Mouse (Mus musculus) embryonic facial prominence, embryonic 11.5 days (tissue): Measurements from ENCODE around the gene 4632433K11Rik. TPM values are rescaled to one million over a fixed set of nuclear protein-coding genes. Genes with fewer than 3 reads are reported as not detected.

ENCODE experiments used
- ATAC-seq: fragments of 200-750 bp; cut with Nextera tagmentation; replicated peaks from 2 replicates; pipeline ENCODE4 v1.8.0; 2017; ENCODE audit warnings: low read depth; ENCODE audit not compliant: insufficient number of reproducible peaks, low FRiP score, low TSS enrichment
- DNase-seq: peaks from one replicate; pipeline ENCODE4 v3.0.0-alpha.2; 2015; ENCODE audit warnings: low spot score
- H3K27ac ChIP-seq: fragments of 300-500 bp; sonication (generic); replicated peaks from 2 replicates; pipeline ENCODE4 v1.5.1; 2014; ENCODE audit warnings: mild to moderate bottlenecking, low read depth, low read length, control low read depth
- H3K27me3 ChIP-seq: fragments of 300-500 bp; sonication (generic); 2 replicates; pipeline ENCODE4 v1.6.1; 2014; ENCODE audit warnings: mild to moderate bottlenecking, low read length, moderate library complexity, mixed read lengths; ENCODE audit not compliant: control insufficient read depth, insufficient read depth
- H3K36me3 ChIP-seq: fragments of 300-500 bp; sonication (generic); replicated peaks from 2 replicates; pipeline ENCODE4 v1.6.1; 2014; ENCODE audit warnings: low read depth, mild to moderate bottlenecking, low read length, moderate library complexity, mixed read lengths; ENCODE audit not compliant: control insufficient read depth, insufficient read depth
- H3K4me1 ChIP-seq: fragments of 300-500 bp; sonication (generic); 2 replicates; pipeline ENCODE4 v1.6.1; 2014; ENCODE audit warnings: low read length, mixed read lengths; ENCODE audit not compliant: control insufficient read depth, insufficient read depth
- H3K4me2 ChIP-seq: fragments of 300-500 bp; sonication (generic); 2 replicates; pipeline ENCODE4 v1.6.1; 2014; ENCODE audit warnings: low read depth, mild to moderate bottlenecking, control low read depth, low read length, moderate library complexity
- H3K4me3 ChIP-seq: fragments of 300-500 bp; sonication (generic); 2 replicates; pipeline ENCODE4 v1.5.1; 2014; ENCODE audit warnings: low read depth, low read length, control low read depth
- H3K9ac ChIP-seq: fragments of 300-500 bp; sonication (generic); replicated peaks from 2 replicates; pipeline ENCODE4 v1.6.1; 2014; ENCODE audit warnings: mild to moderate bottlenecking, control low read depth, low read length
- H3K9me3 ChIP-seq: fragments of 300-500 bp; sonication (generic); replicated peaks from 2 replicates; pipeline ENCODE4 v1.6.1; 2016; ENCODE audit warnings: mild to moderate bottlenecking, low read length, inconsistent platforms, mixed read lengths; ENCODE audit not compliant: control insufficient read depth
- WGBS: fragments of 180-500 bp; shearing (Covaris S2); extraction: QIAGEN DNeasy Blood & Tissue Kit; methylation state at CpG from one replicate; pipeline ENCODE4 v1.1.7; 2014; 5-methylcytosine and 5-hydroxymethylcytosine counted together
- polyA plus RNA-seq: library from polyadenylated mRNA; unstranded; fragments of >200 nt; fragmentation: Nextera tagmentation; extraction: Ambion mirVana; gene quantifications from 2 replicates; pipeline ENCODE4 v1.2.1, GENCODE M21; 2014

The 4632433K11Rik gene
- polyA plus RNA-seq, 1 experiment from 2014 or later = not detected

GRCm38 (mm10) chr7:5029946-5030345 lies 4.0 kb upstream of the 4632433K11Rik start:
- Histone ChIP-seq H3K27ac (no peak overlapping the region), H3K4me1 (no peaks in the 10 kb centered on the region), H3K4me3 (no peak overlapping the region), H3K9ac (no peak overlapping the region), H3K4me2 (no peak overlapping the region), H3K27me3 (no peaks in the 10 kb centered on the region), H3K9me3 (peaks cover 28% of the 10 kb centered on the region), H3K36me3 (peaks cover 46% of the 10 kb centered on the region)
- ATAC-seq (no peak), DNase-seq (no peak)
- 92% methylated on average over 21 of the region's 21 CpGs for WGBS

- Histone ChIP-seq H3K27me3 (no peaks in the 10 kb centered on the region), H3K36me3 (peaks cover 46% of the 10 kb centered on the region), H3K9me3 (peaks cover 28% of the 10 kb centered on the region), H3K9ac (no peak overlapping the region), H3K4me3 (no peak overlapping the region), H3K4me1 (no peaks in the 10 kb centered on the region), H3K27ac (no peak overlapping the region), H3K4me2 (no peak overlapping the region)
- 85% methylated on average over 63 of the region's 63 CpGs for WGBS
- ATAC-seq (no peak), DNase-seq (no peak)
Observed at GRCm38 (mm10) chr7:5030554-5031275, 3.2 kb upstream of the 4632433K11Rik start.

- no peaks in the 10 kb centered on the region for H3K27me3 ChIP-seq
- H3K4me1 ChIP-seq = no peaks in the 10 kb centered on the region
- no peak overlapping the region for H3K27ac ChIP-seq
- DNase-seq (no peak), ATAC-seq (no peak)
- WGBS = 80% methylated on average over 46 of the region's 46 CpGs
- no peak overlapping the region for H3K9ac ChIP-seq
- H3K4me2 ChIP-seq = no peak overlapping the region
- no peak overlapping the region for H3K4me3 ChIP-seq
- peaks cover 28% of the 10 kb centered on the region for H3K9me3 ChIP-seq
- H3K36me3 ChIP-seq = peaks cover 50% of the 10 kb centered on the region
Observed at GRCm38 (mm10) chr7:5031496-5031895, 2.4 kb upstream of the 4632433K11Rik start.

- ATAC-seq (no peak), DNase-seq (no peak)
- 93% methylated on average over 17 of the region's 17 CpGs for WGBS
- Histone ChIP-seq H3K9ac (no peak overlapping the region), H3K4me1 (no peaks in the 10 kb centered on the region), H3K4me3 (no peak overlapping the region), H3K36me3 (peaks cover 26% of the 10 kb centered on the region), H3K27me3 (no peaks in the 10 kb centered on the region), H3K4me2 (no peak overlapping the region), H3K27ac (no peak overlapping the region), H3K9me3 (peaks cover 14% of the 10 kb centered on the region)
Observed at GRCm38 (mm10) chr7:5035628-5036027, 1.7 kb downstream of the 4632433K11Rik start.

- H3K4me2 ChIP-seq = no peak overlapping the region
- no peaks in the 10 kb centered on the region for H3K27me3 ChIP-seq
- H3K36me3 ChIP-seq = peaks cover 21% of the 10 kb centered on the region
- no peak overlapping the region for H3K9ac ChIP-seq
- 92% methylated on average over 9 of the region's 9 CpGs for WGBS
- H3K4me1 ChIP-seq = no peaks in the 10 kb centered on the region
- ATAC-seq (no peak), DNase-seq (no peak)
- no peak overlapping the region for H3K27ac ChIP-seq
- peaks cover 9% of the 10 kb centered on the region for H3K9me3 ChIP-seq
- H3K4me3 ChIP-seq = no peak overlapping the region
Observed at GRCm38 (mm10) chr7:5036136-5036535, 2.2 kb downstream of the 4632433K11Rik start.

- Histone ChIP-seq H3K9me3 (no peaks in the 10 kb centered on the region), H3K4me2 (no peak overlapping the region), H3K36me3 (peaks cover 12% of the 10 kb centered on the region), H3K27me3 (no peaks in the 10 kb centered on the region), H3K4me1 (no peaks in the 10 kb centered on the region), H3K9ac (no peak overlapping the region), H3K27ac (no peak overlapping the region), H3K4me3 (no peak overlapping the region)
- DNase-seq (no peak), ATAC-seq (no peak)
- 89% methylated on average over 7 of the region's 7 CpGs for WGBS
Observed at GRCm38 (mm10) chr7:5037026-5037425, 3.1 kb downstream of the 4632433K11Rik start.

GRCm38 (mm10) chr7:5037467-5037866 lies 3.5 kb downstream of the 4632433K11Rik start:
- Histone ChIP-seq H3K9me3 (no peaks in the 10 kb centered on the region), H3K36me3 (peaks cover 8% of the 10 kb centered on the region), H3K27ac (no peak overlapping the region), H3K4me2 (peak overlapping the region; percentile 38; the same call in 1 of the 2 replicates), H3K4me3 (peak overlapping the region; percentile 57), H3K9ac (no peak overlapping the region), H3K27me3 (no peaks in the 10 kb centered on the region), H3K4me1 (no peaks in the 10 kb centered on the region)
- WGBS = 84% methylated on average over 8 of the region's 8 CpGs
- DNase-seq (no peak), ATAC-seq (no peak)

- peak within 1 kb of the TSS; percentile 87 for H3K27ac ChIP-seq
- WGBS = under 1% methylated on average over 48 of the region's 48 CpGs
- peak; percentile 94 for ATAC-seq
Observed at GRCm38 (mm10) chr7:5038109-5038732, 4.3 kb downstream of the 4632433K11Rik start, which contains the start of gene Zfp784. TSS of gene Zfp784 (minus strand) at chr7:5038446.

More at GRCm38 (mm10) chr7:5038109-5038732, 4.3 kb downstream of the 4632433K11Rik start, which contains the start of gene Zfp784:
- DNase-seq = peak; percentile 91
- H3K4me2 ChIP-seq = peak within 1 kb of the TSS; percentile 45
- H3K4me3 ChIP-seq = peak within 1 kb of the TSS; percentile 57
- no peaks in the 10 kb centered on the region for H3K27me3 ChIP-seq
- no peaks in the 10 kb centered on the region for H3K9me3 ChIP-seq
- no peaks in the 10 kb centered on the region for H3K4me1 ChIP-seq
- H3K9ac ChIP-seq = peak within 1 kb of the TSS; percentile 82
- H3K36me3 ChIP-seq = peaks cover 4% of the 10 kb centered on the region; the same call in 1 of the 2 replicates
